8 mouse cellular contexts compared by ENCODE assay signal in the genomic region with DNA sequence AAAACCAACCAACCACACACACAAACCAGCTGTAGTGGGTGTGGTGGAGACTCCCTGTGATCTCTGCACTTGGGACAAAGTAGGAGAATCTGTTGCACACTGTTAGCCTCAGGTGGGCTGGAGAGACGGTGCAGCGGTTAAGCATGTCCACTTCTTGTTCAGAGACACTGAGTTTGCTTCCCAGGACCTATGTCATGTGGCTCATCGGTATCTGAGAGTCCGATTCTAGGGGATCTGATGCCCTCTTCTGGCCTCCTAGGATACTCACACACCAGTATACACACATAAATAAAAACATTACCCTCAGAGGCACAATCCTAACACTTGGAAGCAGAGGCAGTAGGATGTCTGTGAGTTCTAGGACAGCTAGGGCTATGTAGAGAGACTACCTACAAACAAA. TPM values are rescaled to one million over a fixed set of nuclear protein-coding genes. Genes with fewer than 3 reads are reported as not detected.
A peak's percentile ranks its signal among the peaks of the same experiment; 100 is the strongest.
DNase-seq lines count a peak whose midpoint lies in the region; ATAC-seq and TF ChIP-seq lines count a peak whose summit lies in the region.

No protein-coding gene starts in this region.

- no peaks in the 10 kb centered on the region for H3K27me3 ChIP-seq in kidney, adult 2 months (replicated peaks; ENCODE audit: control insufficient read depth, insufficient read depth, low read length)
- H3K27me3 ChIP-seq in intestine, embryonic 16.5 days (replicated peaks; ENCODE audit: control insufficient read depth, insufficient read depth, low read length), result no peaks in the 10 kb centered on the region

- H3K9ac ChIP-seq in intestine, embryonic 16.5 days (ENCODE audit: low read depth, low read length), result no peak overlapping the region

- ATAC-seq in intestine, embryonic 16.5 days, result 0 out of 2 replicates have a peak, but pooled peaks have one; percentile 57

- H3K9me3 ChIP-seq in intestine, embryonic 16.5 days (ENCODE audit: control insufficient read depth, low read length), result no peaks in the 10 kb centered on the region

- TF ChIP-seq POLR2A in kidney, adult 2 months (IDR thresholded peaks at IDR 0.05; ENCODE audit: low read depth, low read length), result no peak

- DNase-seq in kidney, adult 2 months, result peak; percentile 36
- DNase-seq in kidney, adult 11 months, result no peak
- DNase-seq in 3134 (ENCODE audit: extremely low read depth, insufficient read length, low spot score), result peak; percentile 43
- peak; percentile 79 for DNase-seq in ES-CJ7 (ENCODE audit: low read depth, low spot score)
- DNase-seq in B cell, adult 2 months, result no peak
- DNase-seq in adrenal gland, postnatal 36 days, result no peak
- DNase-seq in MN1 (ENCODE audit: low spot score), result no peak

- H3K4me2 ChIP-seq in intestine, embryonic 16.5 days (ENCODE audit: low read depth, low read length), result no peak overlapping the region

- H3K4me3 ChIP-seq in kidney, adult 2 months (ENCODE audit: insufficient read depth, low read depth, low read length), result no peak overlapping the region
- H3K4me3 ChIP-seq in intestine, embryonic 16.5 days (ENCODE audit: low read length), result no peak overlapping the region

- peak; percentile 39 for TF ChIP-seq CTCF in kidney, adult 2 months (conservative IDR thresholded peaks at IDR 0.05; ENCODE audit: insufficient read depth, insufficient read length, low read depth, low read length)

- no peaks in the 10 kb centered on the region for H3K4me1 ChIP-seq in kidney, adult 2 months (ENCODE audit: control insufficient read depth, insufficient read depth, low read length)
- H3K4me1 ChIP-seq in intestine, embryonic 16.5 days (ENCODE audit: control insufficient read depth, insufficient read depth, low read length), result peaks cover 15% of the 10 kb centered on the region

- H3K27ac ChIP-seq in kidney, adult 2 months (ENCODE audit: insufficient read depth, low read depth, low read length), result no peak overlapping the region
- no peak overlapping the region for H3K27ac ChIP-seq in intestine, embryonic 16.5 days (ENCODE audit: low read length)

- 46% methylated on average over 4 of the region's 4 CpGs for WGBS in kidney, adult 2 months
- WGBS in intestine, embryonic 16.5 days, result 65% methylated on average over 4 of the region's 4 CpGs

- H3K36me3 ChIP-seq in kidney, adult 2 months (ENCODE audit: control insufficient read depth, insufficient read depth, low read length), result no peaks in the 10 kb centered on the region
- no peaks in the 10 kb centered on the region for H3K36me3 ChIP-seq in intestine, embryonic 16.5 days (ENCODE audit: control insufficient read depth, insufficient read depth, low read length)

RNA-seq across cellular contexts. Expression of a gene that starts 20.7 kb away (rescaled TPM):
- 7.3 and 8.2 TPM in 2 replicates for polyA plus RNA-seq in kidney, adult 2 months (2012; rRNA removed)
- polyA plus RNA-seq in intestine, embryonic 16.5 days (2015; fragmentation: Nextera tagmentation; extraction: Ambion mirVana), result 15.8 and 18.8 TPM in 2 replicates
- 1 to 10 TPM; 6.0 to 9.4 TPM for total RNA-seq in adrenal gland, postnatal 36 days (2021)

RNA-seq across cellular contexts. Expression of a gene that starts 37.6 kb away (rescaled TPM):
- 37.2 and 48.1 TPM in 2 replicates for polyA plus RNA-seq in kidney, adult 2 months (2012; rRNA removed)
- 48.9 and 50.3 TPM in 2 replicates for polyA plus RNA-seq in intestine, embryonic 16.5 days (2015; fragmentation: Nextera tagmentation; extraction: Ambion mirVana)
- total RNA-seq in adrenal gland, postnatal 36 days (2021), result 10 to 100 TPM; 49.9 to 58.4 TPM

Comparison
In these comparisons a context has a peak if more than half of its experiments do, and no peak if none do; other contexts are left out.
1. DNase-seq: peak in kidney, adult 2 months (single experiment), 3134 (single experiment) and ES-CJ7 (single experiment); none in kidney, adult 11 months (single experiment), B cell, adult 2 months (0 of 2), adrenal gland, postnatal 36 days (0 of 2) and MN1 (single experiment).